Mouse (Mus musculus) lung, adult 18-20 months (tissue): ENCODE results near the gene Vmn2r104.

ENCODE experiments used
- DNase-seq, 2 experiments: peaks; one replicate each; pipeline ENCODE4 v3.0.0; 2022; ENCODE audit warnings: mixed read lengths in 2 of 2

Vmn2r104 gene

DNA sequence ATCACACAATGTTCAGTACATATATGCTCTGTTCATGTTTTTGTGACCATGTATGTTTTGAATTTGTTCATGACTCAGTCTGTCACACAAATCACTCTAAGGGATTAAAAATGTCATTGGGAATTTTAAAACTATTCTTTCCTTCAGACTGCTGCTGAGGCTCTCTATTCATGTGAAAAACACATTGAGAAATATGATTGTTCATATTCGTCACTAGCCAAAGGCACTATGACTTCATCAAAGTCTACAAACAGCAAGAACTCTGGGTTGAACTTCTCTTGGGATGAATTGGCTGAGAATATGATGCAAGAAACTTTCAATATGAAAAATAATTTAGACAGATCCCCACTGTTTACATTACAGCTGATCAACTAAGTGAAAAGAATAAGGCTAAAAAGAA, at the start of gene Vmn2r104:
Vmn2r104 (minus strand) TSS at position 101 of the 400 bp plus-strand sequence.
- DNase-seq = no peak

DNA sequence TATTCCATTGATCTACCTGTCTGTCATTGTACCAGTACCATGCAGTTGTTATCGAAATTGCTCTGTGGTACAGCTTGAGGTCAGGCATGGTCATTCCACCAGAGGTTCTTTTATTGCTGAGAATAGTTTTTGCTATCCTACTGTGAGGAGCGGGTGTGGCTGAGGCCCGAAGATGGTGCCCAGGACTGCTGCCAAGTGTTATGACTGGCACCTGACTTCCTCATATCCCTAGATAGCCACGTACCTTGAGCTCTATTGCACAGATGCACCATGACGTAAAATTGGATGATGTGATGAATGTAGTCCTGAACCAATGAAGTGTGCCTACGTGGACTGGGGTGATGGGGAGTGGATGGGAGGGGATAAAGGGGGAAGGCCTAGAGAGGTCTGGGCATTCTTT, 26.0 kb upstream of the Vmn2r104 start:
- DNase-seq = no peak

DNA sequence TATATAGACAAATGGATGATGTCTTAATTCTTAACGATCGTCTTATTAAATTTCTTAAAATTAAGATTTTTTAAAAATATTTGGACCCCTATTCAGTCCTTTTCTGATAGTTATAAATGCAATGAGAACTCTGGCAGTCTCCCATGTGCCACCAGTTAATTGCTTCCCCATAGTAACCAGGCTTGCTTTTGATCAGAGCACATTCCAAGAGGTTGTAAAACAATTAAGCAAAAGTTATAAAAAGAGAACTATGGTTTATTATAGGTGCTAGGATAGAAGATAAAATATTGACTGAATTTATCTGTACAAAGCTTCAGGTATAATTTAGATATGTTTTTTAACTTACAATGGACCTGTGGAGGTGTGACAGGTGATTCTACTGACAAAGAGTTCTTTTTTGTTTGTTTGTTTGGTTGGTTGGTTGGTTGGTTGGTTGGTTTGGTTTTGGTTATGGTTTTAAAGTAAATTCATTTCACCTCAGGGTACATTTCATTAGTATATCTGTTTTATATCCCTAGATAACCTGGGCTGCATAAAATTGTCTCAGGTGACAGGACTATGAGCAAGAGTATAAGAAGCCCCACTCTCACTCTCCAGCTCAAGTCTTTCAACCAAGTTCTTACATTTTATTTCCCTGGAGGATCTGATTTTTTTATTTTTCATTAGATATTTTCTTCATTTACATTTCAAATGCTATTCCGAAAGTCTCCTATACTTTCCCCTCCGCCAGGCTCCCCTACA, 23.7 kb upstream of the Vmn2r104 start:
- no peak for DNase-seq
